Mouse (Mus musculus): ENCODE data around the gene Ttll6.

Ttll6 gene

GRCm38 (mm10) chr11:96195769-96196280 is 62.2 kb downstream of the Ttll6 start:
- DNase-seq: no peak

DNA sequence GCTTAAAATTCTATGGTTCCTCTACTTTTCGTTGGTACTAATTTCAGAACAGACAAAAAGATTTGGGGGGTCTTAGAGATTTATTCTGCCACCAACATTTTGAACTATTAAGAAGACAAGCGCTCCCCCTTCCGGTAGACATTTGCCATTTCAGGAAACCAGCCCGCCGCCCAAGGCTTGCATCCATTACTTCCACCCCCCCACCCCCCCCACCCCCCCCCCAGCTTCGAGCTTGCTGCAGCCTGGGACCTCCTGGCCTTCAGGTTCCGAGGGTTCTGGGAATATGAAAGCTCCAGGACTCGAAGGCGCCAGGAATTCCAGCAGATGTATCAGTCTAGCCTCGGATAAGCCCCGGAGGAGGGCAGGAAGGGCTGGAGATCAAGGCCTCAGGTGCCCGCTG is 65.1 kb downstream of the Ttll6 start:
- no peak for DNase-seq

GRCm38 (mm10) chr11:96199181-96200086 is 65.8 kb downstream of the Ttll6 start:
- DNase-seq: no peak

GRCm38 (mm10) chr11:96200183-96200655 is 66.6 kb downstream of the Ttll6 start:
- DNase-seq: no peak

- no peak for DNase-seq
Measured at GRCm38 (mm10) chr11:96201741-96202140, 68.2 kb downstream of the Ttll6 start.

DNA sequence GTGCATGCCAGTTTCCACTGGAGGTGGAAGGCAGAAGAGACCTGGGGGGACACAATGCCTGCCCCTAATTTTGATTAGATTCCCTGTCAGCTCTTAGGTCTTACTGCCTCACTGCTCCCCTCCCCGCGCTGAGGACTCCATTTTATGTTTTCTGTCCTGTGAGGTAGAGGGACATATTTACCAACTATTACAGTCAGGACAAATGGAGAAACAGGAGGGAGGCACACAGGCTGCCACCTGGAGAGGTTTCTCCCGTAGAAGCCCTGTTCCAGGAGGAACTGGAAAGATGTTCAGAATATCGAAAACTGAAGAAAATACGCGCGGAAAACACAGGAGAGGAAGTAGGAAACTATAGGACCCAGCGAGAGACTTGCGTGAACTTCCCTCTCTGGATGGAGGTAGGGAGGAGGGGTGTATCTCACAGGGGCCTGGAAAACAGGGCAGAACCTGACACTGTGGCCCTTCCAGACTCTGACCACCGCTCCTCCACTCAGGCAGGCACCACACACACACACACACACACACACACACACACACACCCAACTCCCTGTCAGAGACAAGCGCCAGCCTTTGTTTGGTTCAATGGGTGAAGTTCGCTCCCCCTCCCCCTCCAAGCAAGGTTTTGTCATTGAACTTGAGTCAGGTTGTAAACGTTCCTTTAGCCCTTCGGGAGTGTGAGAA is 69.0 kb downstream of the Ttll6 start:
- no peak for DNase-seq

DNA sequence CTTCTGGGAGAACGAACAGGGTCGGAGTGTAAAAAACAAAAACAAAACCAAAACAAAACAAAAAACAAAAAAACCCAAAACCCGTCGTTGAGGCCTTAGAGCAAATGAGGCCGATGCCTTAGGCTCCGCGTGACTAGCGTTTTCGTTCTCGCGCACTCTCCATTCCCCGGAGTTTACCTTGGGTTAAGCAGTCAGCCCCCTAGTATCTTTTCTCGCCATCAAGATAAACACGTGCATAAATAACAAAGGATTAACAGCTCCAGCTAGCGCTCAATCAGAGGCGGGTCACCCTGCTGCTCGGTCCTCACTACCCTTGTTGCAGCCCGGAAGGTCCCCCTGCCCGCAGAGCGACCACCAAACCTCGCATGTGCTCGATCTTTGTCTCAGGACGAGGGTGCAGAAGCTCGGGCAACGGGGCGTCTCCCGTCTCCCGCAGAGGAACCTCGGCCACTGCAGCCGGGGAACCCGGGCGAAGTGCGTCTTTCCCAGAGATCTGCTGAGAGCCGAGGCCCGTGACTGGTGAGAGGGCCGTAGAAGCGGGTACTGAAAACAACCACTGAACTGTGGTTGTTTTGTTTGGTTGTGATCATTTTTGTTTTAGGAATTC is 69.7 kb downstream of the Ttll6 start:
- DNase-seq: no peak

- DNase-seq: no peak
Measured at GRCm38 (mm10) chr11:96203789-96204186, 70.2 kb downstream of the Ttll6 start.

GRCm38 (mm10) chr11:96204351-96204750 is 70.8 kb downstream of the Ttll6 start:
- no peak for DNase-seq

GRCm38 (mm10) chr11:96205426-96206131 is 72.0 kb downstream of the Ttll6 start:
- DNase-seq: no peak
